Mouse (Mus musculus): ENCODE measurements around the gene Gm10053. TPM values are rescaled to one million over a fixed set of nuclear protein-coding genes. Genes with fewer than 3 reads are reported as not detected.

Gene Gm10053
- polyA plus RNA-seq, 1 experiment from 2014 or later: 272 TPM

DNA sequence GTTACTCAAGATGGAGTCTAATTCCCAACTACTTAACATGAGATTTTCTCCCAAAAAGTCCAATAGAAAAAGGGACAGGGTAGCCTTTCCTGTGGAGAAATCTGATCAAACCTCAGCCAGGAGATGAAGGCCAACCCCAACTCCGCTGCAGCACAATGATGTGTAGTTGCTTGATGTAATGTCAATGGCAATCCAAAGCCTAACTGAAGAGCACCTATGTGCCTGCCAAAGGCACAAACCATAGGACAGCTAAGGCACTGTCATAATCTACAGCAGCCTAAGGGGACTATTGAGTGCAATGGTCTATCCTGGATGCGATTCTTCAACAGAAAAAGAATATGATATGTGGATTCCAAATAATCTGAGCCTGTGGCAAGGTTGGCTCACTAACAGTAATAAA lies 27.3 kb downstream of the Gm10053 start:
- H3K9ac ChIP-seq (ENCODE audit: low read depth, low read length): no peak overlapping the region
- H3K4me2 ChIP-seq (ENCODE audit: low read depth, low read length): no peak overlapping the region
- H3K4me3 ChIP-seq (ENCODE audit: low read depth, low read length): no peak overlapping the region
- ATAC-seq (ENCODE audit: low read depth) (no peak), DNase-seq (ENCODE audit: low spot score) (no peak)
- H3K4me1 ChIP-seq (ENCODE audit: control insufficient read depth, insufficient read depth, low read length): peaks cover 6% of the 10 kb centered on the region; the same call in 1 of the 2 replicates
- H3K9me3 ChIP-seq (ENCODE audit: control insufficient read depth, low read length): no peaks in the 10 kb centered on the region
- WGBS: 44% methylated on average over 2 of the region's 2 CpGs
- H3K27ac ChIP-seq (replicated peaks; ENCODE audit: low read depth, low read length): no peak overlapping the region
- H3K27me3 ChIP-seq (replicated peaks; ENCODE audit: control insufficient read depth, insufficient read depth, low read length): peaks cover 76% of the 10 kb centered on the region
- no peaks in the 10 kb centered on the region for H3K36me3 ChIP-seq (ENCODE audit: control insufficient read depth, insufficient read depth, low read length)

DNA sequence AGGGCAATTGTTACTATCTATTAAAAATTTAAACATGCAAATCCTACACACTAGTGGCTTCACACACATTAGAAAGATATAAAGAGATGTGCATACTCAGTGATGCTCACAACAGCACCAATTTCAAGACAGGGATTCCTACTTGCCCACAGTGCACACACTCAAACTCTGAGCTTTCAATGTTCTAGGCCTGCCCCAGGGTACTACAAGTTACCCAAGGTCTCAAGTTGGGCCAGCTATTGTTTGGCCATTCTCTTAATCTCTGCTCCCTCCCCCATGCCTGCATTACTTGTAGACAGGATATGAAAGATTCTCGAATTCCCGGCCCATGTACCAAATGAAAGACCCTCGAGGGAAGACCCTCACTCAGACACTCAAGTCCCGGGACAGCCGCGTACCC lies 32.2 kb downstream of the Gm10053 start:
- no peaks in the 10 kb centered on the region for H3K4me1 ChIP-seq (ENCODE audit: control insufficient read depth, insufficient read depth, low read length)
- H3K27me3 ChIP-seq (replicated peaks; ENCODE audit: control insufficient read depth, insufficient read depth, low read length): peaks cover 31% of the 10 kb centered on the region
- DNase-seq (ENCODE audit: low spot score): no peak
- WGBS: 83% methylated on average over 4 of the region's 6 CpGs
- no peak overlapping the region for H3K4me3 ChIP-seq (ENCODE audit: low read depth, low read length)
- H3K4me2 ChIP-seq (ENCODE audit: low read depth, low read length): no peak overlapping the region
- no peak overlapping the region for H3K27ac ChIP-seq (replicated peaks; ENCODE audit: low read depth, low read length)
- no peak overlapping the region for H3K9ac ChIP-seq (ENCODE audit: low read depth, low read length)
- no peaks in the 10 kb centered on the region for H3K9me3 ChIP-seq (ENCODE audit: control insufficient read depth, low read length)
- no peaks in the 10 kb centered on the region for H3K36me3 ChIP-seq (ENCODE audit: control insufficient read depth, insufficient read depth, low read length)
- no peak for ATAC-seq (ENCODE audit: low read depth)

DNA sequence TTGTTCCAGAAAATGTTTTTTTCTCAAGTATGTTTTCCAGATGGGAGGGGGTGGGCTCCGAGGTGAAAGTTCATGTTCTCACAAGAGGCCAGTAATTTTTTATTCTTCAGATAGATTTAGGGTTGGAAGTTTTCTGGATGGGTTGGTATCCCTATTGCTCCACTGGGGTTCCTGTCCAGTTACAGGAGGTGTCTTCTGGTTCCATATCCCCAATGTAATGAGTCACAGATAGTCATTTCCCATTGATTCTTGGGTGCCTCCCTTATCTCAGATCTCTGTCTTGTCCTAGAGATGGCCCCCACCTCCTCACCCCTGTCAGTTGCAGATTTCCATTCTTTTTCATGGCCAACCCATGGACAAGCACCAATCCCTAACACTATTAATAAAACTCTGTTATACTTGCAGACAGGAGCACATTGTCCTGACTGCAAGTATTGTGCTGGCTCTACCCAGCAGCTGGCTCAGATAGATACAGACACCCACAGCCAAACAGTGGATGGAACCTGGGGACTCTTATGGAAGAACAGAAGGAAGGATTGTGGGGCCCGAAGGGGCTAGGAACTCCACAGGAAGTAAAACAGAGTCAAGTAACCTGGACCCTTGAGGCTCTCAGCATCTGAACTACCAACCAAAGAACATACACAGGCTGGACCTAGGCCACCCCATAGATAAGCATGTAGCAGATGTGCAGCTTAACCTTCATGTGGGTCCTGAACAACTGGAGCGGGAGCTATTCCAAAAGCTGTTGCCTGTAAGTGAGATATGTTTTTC lies 33.1 kb downstream of the Gm10053 start:
- DNase-seq (ENCODE audit: low spot score) (no peak), ATAC-seq (ENCODE audit: low read depth) (no peak)
- no peak overlapping the region for H3K27ac ChIP-seq (replicated peaks; ENCODE audit: low read depth, low read length)
- WGBS: 88% methylated on average over 3 of the region's 3 CpGs
- H3K9me3 ChIP-seq (ENCODE audit: control insufficient read depth, low read length): no peaks in the 10 kb centered on the region
- H3K9ac ChIP-seq (ENCODE audit: low read depth, low read length): no peak overlapping the region
- peaks cover 21% of the 10 kb centered on the region for H3K27me3 ChIP-seq (replicated peaks; ENCODE audit: control insufficient read depth, insufficient read depth, low read length)
- H3K36me3 ChIP-seq (ENCODE audit: control insufficient read depth, insufficient read depth, low read length): no peaks in the 10 kb centered on the region
- no peak overlapping the region for H3K4me3 ChIP-seq (ENCODE audit: low read depth, low read length)
- no peaks in the 10 kb centered on the region for H3K4me1 ChIP-seq (ENCODE audit: control insufficient read depth, insufficient read depth, low read length)
- H3K4me2 ChIP-seq (ENCODE audit: low read depth, low read length): no peak overlapping the region

DNA sequence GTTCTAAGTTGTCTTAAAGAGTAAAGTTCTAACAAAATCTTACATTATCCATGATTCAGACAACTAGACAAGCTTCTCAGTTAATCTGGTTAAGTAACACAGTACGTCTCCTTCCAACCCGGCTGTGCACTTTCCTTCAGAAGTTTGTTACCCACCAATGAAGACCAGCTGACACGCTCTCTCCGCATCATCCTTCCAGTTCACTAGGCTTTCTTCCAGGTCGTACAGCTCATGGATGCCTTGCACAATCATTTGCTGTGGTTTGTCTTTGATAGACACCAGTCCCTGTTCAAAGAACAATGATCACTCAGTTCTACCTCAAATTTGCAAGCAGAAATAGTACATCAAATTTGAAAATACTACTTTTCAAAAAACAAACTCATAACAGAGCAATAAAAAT lies 45.4 kb downstream of the Gm10053 start:
- Histone ChIP-seq H3K4me2 (ENCODE audit: low read depth, low read length) (no peak overlapping the region), H3K36me3 (ENCODE audit: control insufficient read depth, insufficient read depth, low read length) (peaks cover 26% of the 10 kb centered on the region), H3K9me3 (ENCODE audit: control insufficient read depth, low read length) (no peaks in the 10 kb centered on the region), H3K27ac (replicated peaks; ENCODE audit: low read depth, low read length) (no peak overlapping the region), H3K4me1 (ENCODE audit: control insufficient read depth, insufficient read depth, low read length) (no peaks in the 10 kb centered on the region), H3K27me3 (replicated peaks; ENCODE audit: control insufficient read depth, insufficient read depth, low read length) (no peaks in the 10 kb centered on the region), H3K9ac (ENCODE audit: low read depth, low read length) (no peak overlapping the region), H3K4me3 (ENCODE audit: low read depth, low read length) (no peak overlapping the region)
- ATAC-seq (ENCODE audit: low read depth) (no peak), DNase-seq (ENCODE audit: low spot score) (no peak)
- WGBS: 79% methylated on average over 5 of the region's 5 CpGs

Other genes with a start within 250 kb of the Gm10053 start
- gene Tmem252, start 201.7 kb upstream of the Gm10053 start, polyA plus RNA-seq (2014; fragmentation: Nextera tagmentation; extraction: Ambion mirVana): 3.6 and 3.8 TPM in 2 replicates
- 6.8 and 7.3 TPM in 2 replicates for gene Pgm5, start 13.8 kb upstream of the Gm10053 start, polyA plus RNA-seq (2014; fragmentation: Nextera tagmentation; extraction: Ambion mirVana)
- gene Foxd4, start 25.5 kb downstream of the Gm10053 start, polyA plus RNA-seq (2014; fragmentation: Nextera tagmentation; extraction: Ambion mirVana): not detected in 2 replicates
- gene Cbwd1, start 85.9 kb downstream of the Gm10053 start, polyA plus RNA-seq (2014; fragmentation: Nextera tagmentation; extraction: Ambion mirVana): 18.6 and 20.0 TPM in 2 replicates
- gene Dock8, start 123.8 kb downstream of the Gm10053 start, polyA plus RNA-seq (2014; fragmentation: Nextera tagmentation; extraction: Ambion mirVana): 4.4 and 5.6 TPM in 2 replicates

All from embryonic facial prominence, embryonic 14.5 days (tissue).